Mouse (Mus musculus) liver, postnatal 0 days (tissue): ENCODE results near the gene Ocel1. TPM values are rescaled to one million over a fixed set of nuclear protein-coding genes. Genes with fewer than 3 reads are reported as not detected.

Source experiments
- ATAC-seq: fragments of 200-750 bp; cut with Nextera tagmentation; 2 replicates; pipeline ENCODE4 v1.8.0; 2017; ENCODE audit warnings: mild to moderate bottlenecking, moderate library complexity
- DNase-seq: peaks from one replicate; pipeline ENCODE4 v3.0.0-alpha.2; 2016
- H3K27ac ChIP-seq: fragments of 300-500 bp; sonication (generic); 2 replicates; pipeline ENCODE4 v1.5.1; 2014; ENCODE audit warnings: antibody characterized with exemption, moderate library complexity, mild to moderate bottlenecking, low read depth
- H3K27me3 ChIP-seq: fragments of 300-500 bp; sonication (generic); 2 replicates; pipeline ENCODE4 v1.6.1; 2014; ENCODE audit warnings: low read length, control low read depth, mixed read lengths; ENCODE audit not compliant: insufficient read depth
- H3K36me3 ChIP-seq: fragments of 300-500 bp; sonication (generic); replicated peaks from 2 replicates; pipeline ENCODE4 v1.6.1; 2014; ENCODE audit warnings: mild to moderate bottlenecking, control low read depth, low read length, moderate library complexity, mixed read lengths; ENCODE audit not compliant: insufficient read depth
- H3K4me1 ChIP-seq: fragments of 300-500 bp; sonication (generic); 2 replicates; pipeline ENCODE4 v1.6.1; 2014; ENCODE audit warnings: antibody characterized with exemption, mild to moderate bottlenecking, control low read depth; ENCODE audit not compliant: insufficient read depth
- H3K4me2 ChIP-seq: fragments of 300-500 bp; sonication (generic); 2 replicates; pipeline ENCODE4 v1.6.1; 2014; ENCODE audit warnings: low read depth, mild to moderate bottlenecking, low read length, moderate library complexity, mixed read lengths
- H3K4me3 ChIP-seq: fragments of 300-500 bp; sonication (generic); 2 replicates; pipeline ENCODE4 v1.5.1; 2014; ENCODE audit warnings: low read depth, low read length
- H3K9ac ChIP-seq: fragments of 300-500 bp; sonication (generic); replicated peaks from 2 replicates; pipeline ENCODE4 v1.6.1; 2014; ENCODE audit warnings: mild to moderate bottlenecking, moderate library complexity
- H3K9me3 ChIP-seq: fragments of 300-500 bp; sonication (generic); 2 replicates; pipeline ENCODE4 v1.6.1; 2016; ENCODE audit warnings: mild to moderate bottlenecking, control low read depth, low read length, mixed read lengths
- CTCF ChIP-seq: sonication (generic); IDR thresholded peaks from 2 replicates; pipeline ENCODE4 v1.5.1; 2016; ENCODE audit warnings: antibody characterized with exemption, low read depth
- EP300 ChIP-seq: IDR thresholded peaks from 2 replicates; pipeline ENCODE4 v1.6.1; 2016; ENCODE audit warnings: antibody characterized with exemption, low read depth, mild to moderate bottlenecking
- WGBS: fragments of 180-500 bp; shearing (Covaris S2); extraction: QIAGEN DNeasy Blood & Tissue Kit; methylation state at CpG from one replicate; pipeline ENCODE4 v1.1.7; 2014; ENCODE audit not compliant: insufficient replicate concordance; 5-methylcytosine and 5-hydroxymethylcytosine counted together
- polyA plus RNA-seq: library from polyadenylated mRNA; unstranded; fragments of >200 nt; fragmentation: Nextera tagmentation; extraction: Ambion mirVana; gene quantifications from 2 replicates; pipeline ENCODE4 v1.2.1, GENCODE M21; 2015

The Ocel1 gene
- polyA plus RNA-seq, 1 experiment from 2014 or later: 5.3 TPM

GRCm38 (mm10) chr8:71351520-71351919, 19.6 kb upstream of the Ocel1 start:
- H3K36me3 ChIP-seq: peaks cover 85% of the 10 kb centered on the region
- DNase-seq: no peak

DNA sequence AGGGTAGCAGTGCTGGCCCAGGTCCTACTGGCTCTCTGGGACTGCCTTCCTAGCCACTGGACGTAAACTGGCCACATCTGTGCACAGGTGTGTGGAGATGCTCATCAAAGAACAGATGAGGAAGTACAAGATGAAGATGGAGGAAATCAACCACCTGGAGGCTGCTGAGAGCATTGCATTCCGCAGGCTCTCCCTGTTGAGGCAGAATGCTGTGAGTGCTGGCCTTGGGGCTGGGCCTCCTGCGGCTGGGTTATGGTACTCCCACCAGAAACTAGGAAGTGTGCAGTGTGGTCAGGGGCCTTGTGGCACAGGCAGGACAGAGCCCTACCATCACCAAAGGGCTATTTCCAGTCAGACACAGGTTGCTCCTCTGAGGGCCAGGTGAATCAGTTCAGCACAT, 13.1 kb upstream of the Ocel1 start:
- no peak for TF ChIP-seq EP300
- TF ChIP-seq CTCF: peak; percentile 14; the same call in 1 of the 2 replicates
- H3K4me1 ChIP-seq: no peaks in the 10 kb centered on the region
- no peak overlapping the region for H3K9ac ChIP-seq
- WGBS: 81% methylated on average over 3 of the region's 3 CpGs
- peaks cover 58% of the 10 kb centered on the region for H3K36me3 ChIP-seq
- no peak overlapping the region for H3K4me3 ChIP-seq
- ATAC-seq (no peak), DNase-seq (no peak)
- no peak overlapping the region for H3K4me2 ChIP-seq
- no peaks in the 10 kb centered on the region for H3K9me3 ChIP-seq
- H3K27me3 ChIP-seq: no peaks in the 10 kb centered on the region
- H3K27ac ChIP-seq: no peak overlapping the region

More at GRCm38 (mm10) chr8:71351520-71351919, 19.6 kb upstream of the Ocel1 start:
- Histone ChIP-seq H3K27ac (no peak overlapping the region), H3K4me3 (no peak overlapping the region), H3K4me1 (no peaks in the 10 kb centered on the region), H3K9ac (no peak overlapping the region), H3K27me3 (no peaks in the 10 kb centered on the region), H3K4me2 (no peak overlapping the region), H3K9me3 (no peaks in the 10 kb centered on the region)
- ATAC-seq: no peak
- WGBS: 92% methylated on average over 1 of the region's 1 CpGs
- TF ChIP-seq CTCF (no peak), EP300 (no peak)

DNA sequence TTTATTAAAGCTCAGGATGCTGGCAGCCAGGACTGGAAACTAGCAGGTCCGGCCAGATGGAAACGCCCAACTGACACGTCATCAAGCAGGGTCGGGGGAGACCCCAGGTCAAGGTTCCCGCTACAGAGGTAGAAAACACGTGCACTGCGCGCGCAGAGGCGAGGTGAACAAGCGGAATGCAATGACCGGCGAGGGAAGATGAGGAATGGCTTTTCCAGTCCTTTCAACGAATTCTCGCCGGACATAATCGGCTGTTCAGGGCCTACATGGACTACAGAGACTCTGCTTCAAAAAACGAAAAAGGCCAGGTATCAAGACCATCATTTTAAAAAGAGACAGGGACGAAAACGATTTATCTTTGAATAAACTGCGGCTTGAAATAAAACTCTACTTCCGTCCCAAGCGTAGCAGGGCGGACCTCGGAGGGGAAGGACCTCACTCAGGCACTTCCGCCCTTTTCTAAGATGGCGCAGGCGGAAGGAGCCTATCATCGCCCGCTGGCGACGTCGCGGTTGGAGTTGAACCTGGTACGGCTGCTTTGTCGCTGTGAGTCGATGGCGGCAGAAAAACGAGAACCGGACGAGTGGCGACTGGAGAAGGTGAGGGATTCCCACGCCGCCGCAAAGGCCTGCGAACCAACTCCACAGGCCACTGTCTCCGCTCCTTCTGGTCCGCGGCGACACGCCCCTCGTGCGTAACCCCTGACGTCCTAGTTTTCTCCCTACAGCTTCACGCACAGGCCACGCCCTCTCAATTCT, 4.1 kb upstream of the Ocel1 start, which contains the start of gene Use1:
Gene Use1 (plus strand): TSS at position 78 of the 758 bp plus-strand sequence.
- Histone ChIP-seq H3K4me1 (peaks cover 22% of the 10 kb centered on the region), H3K27me3 (no peaks in the 10 kb centered on the region), H3K9me3 (no peaks in the 10 kb centered on the region), H3K4me2 (peak within 1 kb of the TSS; percentile 83), H3K4me3 (peak within 1 kb of the TSS; percentile 67), H3K9ac (peak within 1 kb of the TSS; percentile 74), H3K27ac (peak within 1 kb of the TSS; percentile 90), H3K36me3 (peaks cover 14% of the 10 kb centered on the region)
- under 1% methylated on average over 56 of the region's 56 CpGs for WGBS
- peak; percentile 92 for DNase-seq
- TF ChIP-seq EP300 (peak; percentile 61; the same call in 1 of the 2 replicates), CTCF (no peak)
- peak; percentile 67 for ATAC-seq

DNA sequence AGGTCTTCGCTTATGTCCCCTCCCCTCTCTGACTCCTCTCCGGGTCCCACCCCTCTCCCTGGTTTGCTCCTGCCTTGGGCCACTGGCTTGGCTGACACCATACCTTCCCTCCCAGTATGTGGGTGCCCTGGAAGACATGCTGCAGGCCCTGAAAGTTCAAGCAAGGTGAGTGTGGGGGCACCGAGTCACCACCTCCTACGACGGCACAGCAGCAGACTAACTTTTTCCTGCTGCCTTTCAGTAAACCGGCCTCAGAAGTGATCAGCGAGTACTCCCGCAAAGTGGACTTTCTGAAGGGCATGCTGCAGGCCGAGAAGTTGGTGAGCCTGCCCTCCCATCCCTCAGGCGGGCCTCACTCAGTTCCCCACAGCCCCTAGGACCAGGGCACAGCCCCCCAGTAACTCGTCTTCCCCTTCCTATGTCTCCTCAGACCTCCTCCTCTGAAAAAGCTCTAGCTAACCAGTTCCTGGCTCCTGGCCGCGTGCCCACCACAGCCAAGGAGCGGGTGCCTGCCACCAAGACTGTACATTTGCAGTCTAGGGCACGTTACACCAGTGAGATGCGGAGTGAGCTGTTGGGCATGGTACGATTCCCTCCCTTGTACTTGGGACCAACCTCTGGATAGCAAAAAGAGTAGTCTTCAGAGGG, 3.4 kb upstream of the Ocel1 start:
- Histone ChIP-seq H3K27ac (peak overlapping the region; percentile 90), H3K36me3 (peaks cover 18% of the 10 kb centered on the region), H3K4me1 (peaks cover 22% of the 10 kb centered on the region), H3K4me2 (peak overlapping the region; percentile 83), H3K9ac (peak overlapping the region; percentile 74), H3K27me3 (no peaks in the 10 kb centered on the region), H3K4me3 (peak overlapping the region; percentile 67), H3K9me3 (no peaks in the 10 kb centered on the region)
- TF ChIP-seq CTCF: no peak
- no peak for ATAC-seq
- DNase-seq: no peak
- WGBS: 30% methylated on average over 17 of the region's 17 CpGs

- H3K4me3 ChIP-seq: no peak overlapping the region
- peak overlapping the region; percentile 90; the same call in 1 of the 2 replicates for H3K27ac ChIP-seq
Observed at GRCm38 (mm10) chr8:71368366-71368765, 2.7 kb upstream of the Ocel1 start.

GRCm38 (mm10) chr8:71369040-71369718, 1.9 kb upstream of the Ocel1 start:
- 90% methylated on average over 10 of the region's 10 CpGs for WGBS
- no peak overlapping the region for H3K27ac ChIP-seq
- no peak for DNase-seq
- no peak overlapping the region for H3K9ac ChIP-seq
- H3K4me3 ChIP-seq: no peak overlapping the region
- no peak overlapping the region for H3K4me2 ChIP-seq
- no peaks in the 10 kb centered on the region for H3K9me3 ChIP-seq
- no peak for TF ChIP-seq EP300
- ATAC-seq: no peak
- peaks cover 22% of the 10 kb centered on the region for H3K4me1 ChIP-seq
- H3K27me3 ChIP-seq: no peaks in the 10 kb centered on the region
- H3K36me3 ChIP-seq: peaks cover 30% of the 10 kb centered on the region

More at GRCm38 (mm10) chr8:71368366-71368765, 2.7 kb upstream of the Ocel1 start:
- ATAC-seq: no peak
- no peak for DNase-seq
- H3K9me3 ChIP-seq: no peaks in the 10 kb centered on the region
- peaks cover 23% of the 10 kb centered on the region for H3K36me3 ChIP-seq
- H3K9ac ChIP-seq: no peak overlapping the region
- peak overlapping the region; percentile 83; the same call in 1 of the 2 replicates for H3K4me2 ChIP-seq
- TF ChIP-seq EP300: no peak
- TF ChIP-seq CTCF: no peak
- H3K27me3 ChIP-seq: no peaks in the 10 kb centered on the region
- H3K4me1 ChIP-seq: peaks cover 22% of the 10 kb centered on the region
